Mouse (Mus musculus) retina, postnatal 1 day (tissue): ENCODE results near the gene Dscaml1.

Experiments used
- DNase-seq: peaks from one replicate; pipeline ENCODE4 v3.0.0-alpha.2; 2012

Dscaml1 gene

GRCm38 (mm10) chr9:45791456-45792142, 365.2 kb downstream of the Dscaml1 start:
- DNase-seq: no peak

GRCm38 (mm10) chr9:45792235-45792634, 365.8 kb downstream of the Dscaml1 start:
- peak; percentile 64 for DNase-seq

GRCm38 (mm10) chr9:45793697-45794096, 367.3 kb downstream of the Dscaml1 start:
- DNase-seq: no peak

GRCm38 (mm10) chr9:45795722-45796121, 369.3 kb downstream of the Dscaml1 start:
- DNase-seq: no peak

- peak; percentile 37 for DNase-seq
These were observed 370.8 kb downstream of the Dscaml1 start for GRCm38 (mm10) chr9:45797271-45797670.

- peak; percentile 66 for DNase-seq
These were observed 372.2 kb downstream of the Dscaml1 start for GRCm38 (mm10) chr9:45798467-45799164.

GRCm38 (mm10) chr9:45799402-45799801, 373.0 kb downstream of the Dscaml1 start:
- DNase-seq: no peak
